Mouse (Mus musculus): Measurements from ENCODE around the gene Adam1b. TPM values are rescaled to one million over a fixed set of nuclear protein-coding genes. Genes with fewer than 3 reads are reported as not detected.

Gene Adam1b
- polyA plus RNA-seq (2015; fragmentation: Nextera tagmentation; extraction: Ambion mirVana): not detected in 2 replicates

- Histone ChIP-seq H3K9me3 (replicated peaks; ENCODE audit: control insufficient read depth, low read length) (no peaks in the 10 kb centered on the region), H3K27ac (ENCODE audit: low read length) (no peak within 1 kb of the TSS), H3K9ac (ENCODE audit: low read depth, low read length) (no peak within 1 kb of the TSS), H3K36me3 (ENCODE audit: control insufficient read depth, insufficient read depth) (no peaks in the 10 kb centered on the region), H3K4me1 (ENCODE audit: control insufficient read depth, low read depth, low read length) (peaks cover 7% of the 10 kb centered on the region), H3K4me3 (ENCODE audit: low read depth, low read length) (no peak within 1 kb of the TSS), H3K27me3 (ENCODE audit: control insufficient read depth, insufficient read depth, low read depth, low read length) (no peaks in the 10 kb centered on the region), H3K4me2 (ENCODE audit: low read depth, low read length) (no peak within 1 kb of the TSS)
- no peak for ATAC-seq (ENCODE audit: low read depth)
- 58% methylated on average over 3 of the region's 3 CpGs for WGBS (ENCODE audit: insufficient replicate concordance)
Observed at GRCm38 (mm10) chr5:121503231-121503630, at the start of gene Adam1b. Gene Adam1b, minus strand, starts transcription at chr5:121503435.

DNA sequence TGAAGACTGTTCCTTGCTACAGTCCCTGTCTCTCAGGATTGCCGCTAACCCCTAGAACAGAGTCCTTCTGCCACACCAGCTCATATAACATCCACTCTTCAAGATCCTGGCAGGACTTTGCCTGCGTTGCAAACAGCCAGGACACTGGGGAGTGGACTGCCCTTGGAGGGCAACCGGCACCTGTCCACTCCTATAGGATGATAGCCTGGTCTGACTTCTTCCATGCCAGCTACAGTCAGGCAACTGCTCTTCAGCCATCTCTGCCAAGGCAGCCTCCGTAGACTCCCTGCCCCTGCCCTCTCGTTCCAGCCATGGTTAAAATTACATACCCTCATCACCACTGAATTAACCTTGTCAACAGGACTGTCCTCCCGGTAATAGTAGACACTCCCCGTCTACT, 46.0 kb upstream of the Adam1b start:
- no peak overlapping the region for H3K27ac ChIP-seq (ENCODE audit: low read length)
- 78% methylated on average over 7 of the region's 7 CpGs for WGBS (ENCODE audit: insufficient replicate concordance)
- H3K4me2 ChIP-seq (ENCODE audit: low read depth, low read length): no peak overlapping the region
- H3K27me3 ChIP-seq (ENCODE audit: control insufficient read depth, insufficient read depth, low read depth, low read length): no peaks in the 10 kb centered on the region; the same call in 1 of the 2 replicates
- ATAC-seq (ENCODE audit: low read depth): no peak
- peaks cover 21% of the 10 kb centered on the region for H3K4me1 ChIP-seq (ENCODE audit: control insufficient read depth, low read depth, low read length)
- H3K36me3 ChIP-seq (ENCODE audit: control insufficient read depth, insufficient read depth): no peaks in the 10 kb centered on the region
- H3K9me3 ChIP-seq (replicated peaks; ENCODE audit: control insufficient read depth, low read length): no peaks in the 10 kb centered on the region
- H3K4me3 ChIP-seq (ENCODE audit: low read depth, low read length): no peak overlapping the region
- H3K9ac ChIP-seq (ENCODE audit: low read depth, low read length): no peak overlapping the region

DNA sequence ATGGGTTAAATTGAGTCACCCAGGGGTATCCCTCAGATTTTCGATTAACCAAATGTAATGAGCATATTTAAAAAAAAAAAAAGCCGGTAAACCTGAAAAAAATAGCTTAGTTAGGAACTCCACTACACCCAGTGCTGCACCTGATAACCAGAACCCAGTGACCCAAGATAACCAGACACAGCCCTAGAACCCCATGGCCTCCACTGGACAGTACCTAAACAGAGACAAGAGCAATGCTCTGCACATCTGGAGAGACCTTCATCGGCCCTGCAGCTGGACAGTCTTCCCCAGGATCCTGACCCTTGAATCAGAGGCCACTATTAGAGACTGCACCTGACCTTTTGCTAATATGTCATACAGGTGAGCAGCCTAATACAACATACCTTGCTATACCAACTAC, 43.8 kb upstream of the Adam1b start:
- Histone ChIP-seq H3K9me3 (replicated peaks; ENCODE audit: control insufficient read depth, low read length) (no peaks in the 10 kb centered on the region), H3K4me1 (ENCODE audit: control insufficient read depth, low read depth, low read length) (peaks cover 32% of the 10 kb centered on the region), H3K27ac (ENCODE audit: low read length) (peak overlapping the region; percentile 81), H3K27me3 (ENCODE audit: control insufficient read depth, insufficient read depth, low read depth, low read length) (no peaks in the 10 kb centered on the region), H3K9ac (ENCODE audit: low read depth, low read length) (no peak overlapping the region; the same call in 1 of the 2 replicates), H3K4me2 (ENCODE audit: low read depth, low read length) (peak overlapping the region; percentile 72), H3K4me3 (ENCODE audit: low read depth, low read length) (peak overlapping the region; percentile 98), H3K36me3 (ENCODE audit: control insufficient read depth, insufficient read depth) (no peaks in the 10 kb centered on the region)
- WGBS (ENCODE audit: insufficient replicate concordance): 55% methylated on average over 3 of the region's 3 CpGs
- peak; percentile 31 for ATAC-seq (ENCODE audit: low read depth)

DNA sequence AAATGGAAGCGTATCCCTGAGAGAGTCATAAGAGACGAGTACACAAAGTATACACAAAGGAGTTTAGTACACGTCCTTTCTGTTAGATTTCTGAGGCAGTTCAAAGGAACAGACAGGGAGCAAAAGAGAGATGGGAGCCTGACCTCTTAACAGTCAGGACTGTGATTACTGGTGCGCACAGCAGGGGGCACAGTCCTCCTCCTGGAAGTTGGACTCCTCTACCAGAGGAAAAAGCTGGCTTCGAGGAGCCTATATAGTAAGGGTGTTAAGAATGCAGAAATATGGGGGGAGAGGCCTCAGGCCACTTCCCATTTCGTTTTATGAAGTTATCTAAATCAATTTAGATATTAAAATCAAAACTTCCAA, 43.3 kb upstream of the Adam1b start:
- H3K4me3 ChIP-seq (ENCODE audit: low read depth, low read length): peak overlapping the region; percentile 98
- peak overlapping the region; percentile 97 for H3K9ac ChIP-seq (ENCODE audit: low read depth, low read length)
- H3K27me3 ChIP-seq (ENCODE audit: control insufficient read depth, insufficient read depth, low read depth, low read length): no peaks in the 10 kb centered on the region
- 13% methylated on average over 6 of the region's 6 CpGs for WGBS (ENCODE audit: insufficient replicate concordance)
- H3K36me3 ChIP-seq (ENCODE audit: control insufficient read depth, insufficient read depth): no peaks in the 10 kb centered on the region
- H3K4me1 ChIP-seq (ENCODE audit: control insufficient read depth, low read depth, low read length): peaks cover 32% of the 10 kb centered on the region
- ATAC-seq (ENCODE audit: low read depth): no peak
- H3K27ac ChIP-seq (ENCODE audit: low read length): peak overlapping the region; percentile 81
- peak overlapping the region; percentile 72 for H3K4me2 ChIP-seq (ENCODE audit: low read depth, low read length)
- no peaks in the 10 kb centered on the region for H3K9me3 ChIP-seq (replicated peaks; ENCODE audit: control insufficient read depth, low read length)

- H3K36me3 ChIP-seq (ENCODE audit: control insufficient read depth, insufficient read depth): no peaks in the 10 kb centered on the region
- no peaks in the 10 kb centered on the region for H3K27me3 ChIP-seq (ENCODE audit: control insufficient read depth, insufficient read depth, low read depth, low read length)
- H3K9me3 ChIP-seq (replicated peaks; ENCODE audit: control insufficient read depth, low read length): no peaks in the 10 kb centered on the region
- peak within 1 kb of the TSS; percentile 97 for H3K9ac ChIP-seq (ENCODE audit: low read depth, low read length)
- H3K4me1 ChIP-seq (ENCODE audit: control insufficient read depth, low read depth, low read length): peaks cover 32% of the 10 kb centered on the region
- H3K4me2 ChIP-seq (ENCODE audit: low read depth, low read length): peak within 1 kb of the TSS; percentile 92
- WGBS (ENCODE audit: insufficient replicate concordance): 1% methylated on average over 55 of the region's 55 CpGs
- peak within 1 kb of the TSS; percentile 98 for H3K4me3 ChIP-seq (ENCODE audit: low read depth, low read length)
- H3K27ac ChIP-seq (ENCODE audit: low read length): peak within 1 kb of the TSS; percentile 91
- peak; percentile 94 for ATAC-seq (ENCODE audit: low read depth)
Observed at GRCm38 (mm10) chr5:121545793-121546529, 42.7 kb upstream of the Adam1b start, which contains the start of gene Mapkapk5. Gene Mapkapk5, minus strand, starts transcription at chr5:121545905.

DNA sequence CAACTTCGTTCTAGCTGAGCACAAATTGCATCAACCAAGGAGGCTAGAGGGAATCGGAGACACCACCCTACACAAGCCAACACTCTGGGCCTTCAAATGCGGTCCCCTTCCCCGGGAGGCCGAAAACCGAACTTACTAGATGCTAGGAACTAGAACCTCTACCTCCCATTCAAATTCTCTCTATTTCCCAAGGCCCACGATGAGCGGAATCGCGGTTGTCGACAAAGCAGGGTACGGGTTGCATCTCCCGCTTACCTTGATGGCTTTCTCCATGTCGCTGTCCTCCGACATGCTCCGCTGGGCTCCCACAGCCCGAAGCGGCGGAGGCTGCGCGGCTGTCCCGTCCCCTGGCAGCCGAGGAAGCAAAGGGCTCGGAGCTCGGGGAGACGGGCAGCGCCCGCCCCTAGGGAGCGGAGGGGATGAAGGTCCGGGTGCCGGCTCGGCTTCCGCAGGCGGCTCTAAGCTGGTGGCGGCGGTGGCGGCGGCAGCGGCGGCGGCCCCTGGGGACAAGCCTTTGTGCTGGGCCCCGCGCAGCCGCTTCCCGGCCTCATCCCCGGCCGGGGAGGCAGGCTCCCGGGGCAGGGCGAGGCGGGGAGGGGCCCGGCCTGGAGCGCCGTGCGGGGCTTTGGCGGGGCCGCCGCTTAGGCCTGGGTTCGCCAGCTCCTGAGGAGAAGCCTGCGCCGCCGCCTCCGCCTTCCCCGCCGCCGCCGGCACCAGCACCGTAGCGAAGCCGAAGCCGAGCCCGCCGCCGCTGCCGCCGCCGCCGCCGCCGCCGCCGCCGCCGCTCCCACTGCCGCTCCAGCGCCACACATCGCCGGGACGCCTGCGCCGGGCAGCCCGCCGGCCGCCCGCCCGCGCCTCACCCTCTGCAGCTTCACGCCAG, 41.9 kb upstream of the Adam1b start, which contains the start of the genes Adam1a and Gm42878:
Gene Adam1a, minus strand, starts transcription at position 573 of the 883 bp plus-strand sequence.
Gene Gm42878, minus strand, starts transcription at position 573 of the 883 bp plus-strand sequence.
- H3K27ac ChIP-seq (ENCODE audit: low read length): peak within 1 kb of the TSS; percentile 91
- H3K36me3 ChIP-seq (ENCODE audit: control insufficient read depth, insufficient read depth): no peaks in the 10 kb centered on the region
- H3K4me2 ChIP-seq (ENCODE audit: low read depth, low read length): peak within 1 kb of the TSS; percentile 92
- under 1% methylated on average over 33 of the region's 97 CpGs for WGBS (ENCODE audit: insufficient replicate concordance)
- H3K9ac ChIP-seq (ENCODE audit: low read depth, low read length): peak within 1 kb of the TSS; percentile 97
- peak; percentile 73 for ATAC-seq (ENCODE audit: low read depth)
- no peaks in the 10 kb centered on the region for H3K9me3 ChIP-seq (replicated peaks; ENCODE audit: control insufficient read depth, low read length)
- H3K4me3 ChIP-seq (ENCODE audit: low read depth, low read length): peak within 1 kb of the TSS; percentile 98
- H3K27me3 ChIP-seq (ENCODE audit: control insufficient read depth, insufficient read depth, low read depth, low read length): no peaks in the 10 kb centered on the region
- peaks cover 32% of the 10 kb centered on the region for H3K4me1 ChIP-seq (ENCODE audit: control insufficient read depth, low read depth, low read length)

DNA sequence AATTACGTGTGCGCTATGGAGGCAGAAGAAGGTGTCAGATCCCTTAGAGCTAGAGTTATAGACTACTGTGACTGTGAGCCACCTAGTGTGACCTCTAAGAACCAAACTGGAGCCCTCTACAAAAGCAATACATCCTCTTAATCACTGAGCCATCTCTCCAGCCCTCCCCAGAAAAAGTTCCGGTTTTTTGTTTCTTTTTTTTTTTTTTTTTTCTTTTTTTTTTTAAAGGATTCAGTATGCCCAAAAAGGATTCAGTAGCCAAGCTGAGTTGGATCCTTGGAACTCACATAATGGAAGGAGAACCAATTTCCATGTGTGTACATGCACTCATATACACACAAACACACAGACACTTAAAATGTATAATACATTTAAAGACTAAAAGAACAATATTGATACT, 40.1 kb upstream of the Adam1b start:
- Histone ChIP-seq H3K36me3 (ENCODE audit: control insufficient read depth, insufficient read depth) (peaks cover 3% of the 10 kb centered on the region; the same call in 1 of the 2 replicates), H3K9ac (ENCODE audit: low read depth, low read length) (peak overlapping the region; percentile 5; the same call in 1 of the 2 replicates), H3K4me2 (ENCODE audit: low read depth, low read length) (peak overlapping the region; percentile 92), H3K27me3 (ENCODE audit: control insufficient read depth, insufficient read depth, low read depth, low read length) (no peaks in the 10 kb centered on the region), H3K4me3 (ENCODE audit: low read depth, low read length) (no peak overlapping the region; the same call in 1 of the 2 replicates), H3K27ac (ENCODE audit: low read length) (no peak overlapping the region), H3K9me3 (replicated peaks; ENCODE audit: control insufficient read depth, low read length) (no peaks in the 10 kb centered on the region), H3K4me1 (ENCODE audit: control insufficient read depth, low read depth, low read length) (peaks cover 32% of the 10 kb centered on the region)
- WGBS (ENCODE audit: insufficient replicate concordance): 60% methylated on average over 3 of the region's 3 CpGs
- ATAC-seq (ENCODE audit: low read depth): no peak

GRCm38 (mm10) chr5:121541235-121541634, 38.0 kb upstream of the Adam1b start:
- H3K36me3 ChIP-seq (ENCODE audit: control insufficient read depth, insufficient read depth): peaks cover 10% of the 10 kb centered on the region; the same call in 1 of the 2 replicates
- WGBS (ENCODE audit: insufficient replicate concordance): 82% methylated on average over 7 of the region's 7 CpGs
- H3K4me3 ChIP-seq (ENCODE audit: low read depth, low read length): no peak overlapping the region
- H3K9ac ChIP-seq (ENCODE audit: low read depth, low read length): no peak overlapping the region
- H3K27me3 ChIP-seq (ENCODE audit: control insufficient read depth, insufficient read depth, low read depth, low read length): no peaks in the 10 kb centered on the region
- no peak for ATAC-seq (ENCODE audit: low read depth)
- H3K4me1 ChIP-seq (ENCODE audit: control insufficient read depth, low read depth, low read length): peaks cover 23% of the 10 kb centered on the region
- H3K27ac ChIP-seq (ENCODE audit: low read length): no peak overlapping the region
- H3K4me2 ChIP-seq (ENCODE audit: low read depth, low read length): no peak overlapping the region
- H3K9me3 ChIP-seq (replicated peaks; ENCODE audit: control insufficient read depth, low read length): no peaks in the 10 kb centered on the region

Data from liver, embryonic 16.5 days (tissue).